Mouse (Mus musculus): Measurements from ENCODE around the gene Irgm2.
"Not testable (repeated sequence)": the region's sequence is repeated elsewhere in the genome, so short reads cannot be mapped to it uniquely, and the experiment has no call there.

GRCm38 (mm10) chr11:58215049-58215430, 15.6 kb downstream of the Irgm2 start:
- TF ChIP-seq CTCF (IDR thresholded peaks at IDR 0.05; ENCODE audit: extremely low read depth, insufficient read depth, insufficient read length, insufficient replicate concordance); POLR2A (IDR thresholded peaks at IDR 0.05; ENCODE audit: low read depth, low read length): not testable (repeated sequence)

All from spleen, adult 2 months (tissue).